Mouse (Mus musculus) adrenal gland, adult (tissue): ENCODE data around the gene Asb13.

Experiments used
- DNase-seq, 2 experiments: peaks; one replicate each; pipeline ENCODE4 v3.0.0; 2022 to 2023; ENCODE audit warnings: low spot score in 1 of 2; ENCODE audit not compliant: inconsistent age in 2 of 2

Asb13 gene

GRCm38 (mm10) chr13:3664241-3664640 lies 30.4 kb downstream of the Asb13 start:
- DNase-seq: no peak

GRCm38 (mm10) chr13:3665308-3665723 lies 31.5 kb downstream of the Asb13 start:
- peak; percentile 77 to 94 for DNase-seq

- peak in 1 of 2 experiments; percentile 56 for DNase-seq
Observed at GRCm38 (mm10) chr13:3667288-3667873, 33.5 kb downstream of the Asb13 start.

GRCm38 (mm10) chr13:3668068-3668467 lies 34.2 kb downstream of the Asb13 start:
- DNase-seq: no peak

- DNase-seq: no peak
Observed at GRCm38 (mm10) chr13:3669611-3670010, 35.8 kb downstream of the Asb13 start.

GRCm38 (mm10) chr13:3670039-3670438 lies 36.2 kb downstream of the Asb13 start:
- peak; percentile 50 to 65 for DNase-seq

- no peak for DNase-seq
Observed at GRCm38 (mm10) chr13:3673151-3673550, 39.3 kb downstream of the Asb13 start.

- no peak for DNase-seq
Observed at GRCm38 (mm10) chr13:3673622-3674021, 39.8 kb downstream of the Asb13 start.

GRCm38 (mm10) chr13:3675855-3676254 lies 42.0 kb downstream of the Asb13 start:
- no peak for DNase-seq

GRCm38 (mm10) chr13:3679098-3679497 lies 45.3 kb downstream of the Asb13 start:
- peak; percentile 44 to 76 for DNase-seq

GRCm38 (mm10) chr13:3686306-3686705 lies 52.5 kb downstream of the Asb13 start:
- DNase-seq: no peak

GRCm38 (mm10) chr13:3694599-3695343 lies 60.9 kb downstream of the Asb13 start:
- peak; percentile 35 to 48 for DNase-seq

- DNase-seq: no peak
Observed at GRCm38 (mm10) chr13:3696977-3697735, 63.3 kb downstream of the Asb13 start.

GRCm38 (mm10) chr13:3700752-3701151 lies 66.9 kb downstream of the Asb13 start:
- DNase-seq: no peak
